Mouse (Mus musculus): ENCODE data around the gene Gm49373. TPM values are rescaled to one million over a fixed set of nuclear protein-coding genes. Genes with fewer than 3 reads are reported as not detected.
"Not testable (repeated sequence)": the region's sequence is repeated elsewhere in the genome, so short reads cannot be mapped to it uniquely, and the experiment has no call there.

Gene Gm49373
- total and polyA plus RNA-seq, 3 experiments, result 0.60 to 1.5 (median 0.85) TPM

- dilution Hi-C loops (cut with MboI; ENCODE audit: extremely low pct_ligation_motif_present, extremely low pct_unique_long_range_greater_than_20kb, low sequenced_read_pairs) (no loop called here), in situ Hi-C loops (cut with MboI; ENCODE audit: low pct_ligation_motif_present, low pct_unique_long_range_greater_than_20kb, low sequenced_read_pairs) (no loop called here)
- no peak overlapping the region for H3K9ac ChIP-seq (ENCODE audit: insufficient read depth, low read depth)
- TF ChIP-seq POLR2AphosphoS2 (IDR thresholded peaks at IDR 0.05; ENCODE audit: low read depth, low read length), result no peak
- TF ChIP-seq BHLHE40 (IDR thresholded peaks at IDR 0.05; ENCODE audit: low read depth, low read length), result no peak
- no peak for TF ChIP-seq POLR2A (IDR thresholded peaks at IDR 0.05; ENCODE audit: low read depth, low read length)
- TF ChIP-seq NRF1 (IDR thresholded peaks at IDR 0.05; ENCODE audit: low read depth, low read length), result no peak
- no peak for TF ChIP-seq NELFE (IDR thresholded peaks at IDR 0.05; ENCODE audit: low read depth, low read length)
- no peak for TF ChIP-seq EP300 (IDR thresholded peaks at IDR 0.05; ENCODE audit: low read length)
- no peak for TF ChIP-seq CHD2 (IDR thresholded peaks at IDR 0.05; ENCODE audit: low read length)
- no peak for TF ChIP-seq MEF2A (IDR thresholded peaks at IDR 0.05; ENCODE audit: borderline replicate concordance, low read depth, low read length)
- TF ChIP-seq IRF4 (IDR thresholded peaks at IDR 0.05; ENCODE audit: low read depth, low read length), result no peak
- no peak for TF ChIP-seq ZKSCAN1 (IDR thresholded peaks at IDR 0.05; ENCODE audit: borderline replicate concordance, low read depth, low read length)
- no peak for TF ChIP-seq ZC3H11A (IDR thresholded peaks at IDR 0.05; ENCODE audit: low read depth, low read length)
- H3K27ac ChIP-seq (ENCODE audit: insufficient read depth, low read depth), result no peak overlapping the region
- H3K27me3 ChIP-seq (replicated peaks), result peaks cover 2% of the 10 kb centered on the region
- no peaks in the 10 kb centered on the region for H3K4me1 ChIP-seq (ENCODE audit: control insufficient read depth in 1 of 2, insufficient read depth in 2 of 2)
- no peak for DNase-seq (ENCODE audit: extremely low read depth)
- no peaks in the 10 kb centered on the region for H3K79me2 ChIP-seq (replicated peaks; ENCODE audit: control insufficient read depth, extremely low read depth, insufficient read depth, poor library complexity, severe bottlenecking)
- H3K9me3 ChIP-seq (replicated peaks; ENCODE audit: low read length), result no peaks in the 10 kb centered on the region
- no peak overlapping the region for H3K4me2 ChIP-seq (ENCODE audit: insufficient read depth, low read depth, poor library complexity, severe bottlenecking)
- H3K36me3 ChIP-seq (replicated peaks in 1 of 2; ENCODE audit: control insufficient read depth in 1 of 2, insufficient read depth in 1 of 2, low read length in 1 of 2), result no peaks in the 10 kb centered on the region
- H3K4me3 ChIP-seq (replicated peaks in 1 of 3; ENCODE audit: low read depth in 2 of 3, low read length in 2 of 3, poor library complexity in 1 of 3), result no peak overlapping the region
Measured at GRCm38 (mm10) chr9:21051578-21051977, 21.3 kb downstream of the Gm49373 start.

- dilution Hi-C loops (cut with MboI; ENCODE audit: extremely low pct_ligation_motif_present, extremely low pct_unique_long_range_greater_than_20kb, low sequenced_read_pairs), result no loop called here
- no peak overlapping the region for H3K4me3 ChIP-seq (replicated peaks in 1 of 3; ENCODE audit: low read depth in 2 of 3, low read length in 2 of 3, poor library complexity in 1 of 3)
- H3K27me3 ChIP-seq (replicated peaks), result no peaks in the 10 kb centered on the region
- H3K9me3 ChIP-seq (replicated peaks; ENCODE audit: low read length), result no peaks in the 10 kb centered on the region
- DNase-seq (ENCODE audit: extremely low read depth), result no peak
- no peaks in the 10 kb centered on the region for H3K79me2 ChIP-seq (replicated peaks; ENCODE audit: control insufficient read depth, extremely low read depth, insufficient read depth, poor library complexity, severe bottlenecking)
- H3K27ac ChIP-seq (ENCODE audit: insufficient read depth, low read depth), result no peak overlapping the region
- no peaks in the 10 kb centered on the region for H3K36me3 ChIP-seq (replicated peaks in 1 of 2; ENCODE audit: control insufficient read depth in 1 of 2, insufficient read depth in 1 of 2, low read length in 1 of 2)
- H3K4me1 ChIP-seq (ENCODE audit: control insufficient read depth in 1 of 2, insufficient read depth in 2 of 2), result peaks cover 8 to 15% of the 10 kb centered on the region in 2 experiments
- no peak overlapping the region for H3K4me2 ChIP-seq (ENCODE audit: insufficient read depth, low read depth, poor library complexity, severe bottlenecking)
- no peak overlapping the region for H3K9ac ChIP-seq (ENCODE audit: insufficient read depth, low read depth)
- no peak for TF ChIP-seq USF1 (IDR thresholded peaks at IDR 0.05; ENCODE audit: low read depth, low read length)
- TF ChIP-seq NRF1 (IDR thresholded peaks at IDR 0.05; ENCODE audit: low read depth, low read length), result no peak
- no peak for TF ChIP-seq ZC3H11A (IDR thresholded peaks at IDR 0.05; ENCODE audit: low read depth, low read length)
- no peak for TF ChIP-seq RAD21 (IDR thresholded peaks at IDR 0.05; ENCODE audit: low read depth, low read length)
- TF ChIP-seq POLR2AphosphoS2 (IDR thresholded peaks at IDR 0.05; ENCODE audit: low read depth, low read length), result no peak
- no peak for TF ChIP-seq SMC3 (IDR thresholded peaks at IDR 0.05; ENCODE audit: low read depth, low read length)
- no peak for TF ChIP-seq MXI1 (IDR thresholded peaks at IDR 0.05; ENCODE audit: low read depth, low read length)
- TF ChIP-seq MYC (IDR thresholded peaks at IDR 0.05; ENCODE audit: low read depth, low read length), result no peak
- TF ChIP-seq HCFC1 (IDR thresholded peaks at IDR 0.05; ENCODE audit: low read depth, low read length), result no peak
- no peak for TF ChIP-seq KAT2A (IDR thresholded peaks at IDR 0.05; ENCODE audit: insufficient replicate concordance, low read length)
- TF ChIP-seq MAFK (IDR thresholded peaks at IDR 0.05; ENCODE audit: insufficient replicate concordance, low read length), result no peak
- no peak for TF ChIP-seq CHD2 (IDR thresholded peaks at IDR 0.05; ENCODE audit: low read length)
- no peak for TF ChIP-seq E2F4 (IDR thresholded peaks at IDR 0.05; ENCODE audit: insufficient replicate concordance, low read depth, low read length)
- no peak for TF ChIP-seq NELFE (IDR thresholded peaks at IDR 0.05; ENCODE audit: low read depth, low read length)
- TF ChIP-seq MAZ (IDR thresholded peaks at IDR 0.05; ENCODE audit: low read depth, low read length), result no peak
- TF ChIP-seq TCF12 (IDR thresholded peaks at IDR 0.05; ENCODE audit: low read depth, low read length), result no peak
- no peak for TF ChIP-seq BHLHE40 (IDR thresholded peaks at IDR 0.05; ENCODE audit: low read depth, low read length)
- in situ Hi-C loops (cut with MboI; ENCODE audit: low pct_ligation_motif_present, low pct_unique_long_range_greater_than_20kb, low sequenced_read_pairs), result no loop called here
Measured at GRCm38 (mm10) chr9:21045235-21045634, 27.7 kb downstream of the Gm49373 start.

- H3K27ac ChIP-seq (ENCODE audit: insufficient read depth, low read depth); H3K9me3 ChIP-seq (replicated peaks; ENCODE audit: low read length); dilution Hi-C loops (cut with MboI; ENCODE audit: extremely low pct_ligation_motif_present, extremely low pct_unique_long_range_greater_than_20kb, low sequenced_read_pairs); H3K27me3 ChIP-seq (replicated peaks); H3K79me2 ChIP-seq (replicated peaks; ENCODE audit: control insufficient read depth, extremely low read depth, insufficient read depth, poor library complexity, severe bottlenecking); H3K4me2 ChIP-seq (ENCODE audit: insufficient read depth, low read depth, poor library complexity, severe bottlenecking); H3K9ac ChIP-seq (ENCODE audit: insufficient read depth, low read depth); DNase-seq (ENCODE audit: extremely low read depth); H3K36me3 ChIP-seq (replicated peaks in 1 of 2; ENCODE audit: control insufficient read depth in 1 of 2, insufficient read depth in 1 of 2, low read length in 1 of 2); in situ Hi-C loops (cut with MboI; ENCODE audit: low pct_ligation_motif_present, low pct_unique_long_range_greater_than_20kb, low sequenced_read_pairs); H3K4me3 ChIP-seq (replicated peaks in 1 of 3; ENCODE audit: low read depth in 2 of 3, low read length in 2 of 3, poor library complexity in 1 of 3): not testable (repeated sequence)
- H3K4me1 ChIP-seq (ENCODE audit: control insufficient read depth in 1 of 2, insufficient read depth in 2 of 2), result peaks cover 9 to 15% of the 10 kb centered on the region in 2 experiments
Measured at GRCm38 (mm10) chr9:21044785-21045184, 28.1 kb downstream of the Gm49373 start.

Measured in CH12.LX (cell line).